Mouse (Mus musculus): ENCODE data around the gene Ctns.

Ctns gene

GRCm38 (mm10) chr11:73198603-73199229 lies at the start of gene Ctns:
Ctns (minus strand) TSS chr11:73199042.
- peak; percentile 16 for DNase-seq (ENCODE audit: low spot score)

GRCm38 (mm10) chr11:73242777-73243176 lies 43.9 kb upstream of the Ctns start:
- no peak for DNase-seq (ENCODE audit: low spot score)

GRCm38 (mm10) chr11:73242199-73242598 lies 43.4 kb upstream of the Ctns start:
- no peak for DNase-seq (ENCODE audit: low spot score)

- DNase-seq (ENCODE audit: low spot score) = no peak
Observed at GRCm38 (mm10) chr11:73236731-73237130, 37.9 kb upstream of the Ctns start.

GRCm38 (mm10) chr11:73235990-73236701 lies 37.3 kb upstream of the Ctns start:
- DNase-seq (ENCODE audit: low spot score) = no peak

- DNase-seq (ENCODE audit: low spot score) = no peak
Observed at GRCm38 (mm10) chr11:73233992-73234391, 35.1 kb upstream of the Ctns start, which contains the start of gene Trpv1. Trpv1 (plus strand) TSS chr11:73234292.

GRCm38 (mm10) chr11:73232513-73232912 lies 33.7 kb upstream of the Ctns start:
- no peak for DNase-seq (ENCODE audit: low spot score)

- DNase-seq (ENCODE audit: low spot score) = no peak
Observed at GRCm38 (mm10) chr11:73230081-73230480, 31.2 kb upstream of the Ctns start.

- no peak for DNase-seq (ENCODE audit: low spot score)
Observed at GRCm38 (mm10) chr11:73228881-73229280, 30.0 kb upstream of the Ctns start.

- DNase-seq (ENCODE audit: low spot score) = no peak
Observed at GRCm38 (mm10) chr11:73225856-73226255, 27.0 kb upstream of the Ctns start.

GRCm38 (mm10) chr11:73223966-73224365 lies 25.1 kb upstream of the Ctns start:
- DNase-seq (ENCODE audit: low spot score) = no peak

- DNase-seq (ENCODE audit: low spot score) = no peak
Observed at GRCm38 (mm10) chr11:73222846-73223245, 24.0 kb upstream of the Ctns start.

GRCm38 (mm10) chr11:73220651-73221050 lies 21.8 kb upstream of the Ctns start:
- no peak for DNase-seq (ENCODE audit: low spot score)

- no peak for DNase-seq (ENCODE audit: low spot score)
Observed at GRCm38 (mm10) chr11:73219671-73220070, 20.8 kb upstream of the Ctns start.

GRCm38 (mm10) chr11:73213956-73214355 lies 15.1 kb upstream of the Ctns start:
- no peak for DNase-seq (ENCODE audit: low spot score)

GRCm38 (mm10) chr11:73207621-73208020 lies 8.8 kb upstream of the Ctns start:
- no peak for DNase-seq (ENCODE audit: low spot score)

GRCm38 (mm10) chr11:73205194-73205593 lies 6.4 kb upstream of the Ctns start:
- DNase-seq (ENCODE audit: low spot score) = no peak

- DNase-seq (ENCODE audit: low spot score) = no peak
Observed at GRCm38 (mm10) chr11:73203895-73204294, 5.1 kb upstream of the Ctns start.

- no peak for DNase-seq (ENCODE audit: low spot score)
Observed at GRCm38 (mm10) chr11:73201597-73201996, 2.8 kb upstream of the Ctns start.

GRCm38 (mm10) chr11:73201021-73201420 lies 2.2 kb upstream of the Ctns start:
- DNase-seq (ENCODE audit: low spot score) = no peak

- no peak for DNase-seq (ENCODE audit: low spot score)
Observed at GRCm38 (mm10) chr11:73199879-73200278, 1.0 kb upstream of the Ctns start.

GRCm38 (mm10) chr11:73199230-73199712 lies 429 bp upstream of the Ctns start, which contains the start of gene Shpk:
Shpk (plus strand) TSS chr11:73199460.
- DNase-seq (ENCODE audit: low spot score) = peak; percentile 97

GRCm38 (mm10) chr11:73198190-73198589 lies 652 bp downstream of the Ctns start:
- no peak for DNase-seq (ENCODE audit: low spot score)
